Mouse (Mus musculus) 3T3-L1 (cell line): ENCODE data around the gene Rexo1.

Experiments
- DNase-seq: peaks from one replicate; pipeline ENCODE4 v3.0.0-alpha.2; 2015; ENCODE audit warnings: low read depth, low spot score

The Rexo1 gene

GRCm38 (mm10) chr10:80504724-80505123 lies 56.6 kb downstream of the Rexo1 start:
- no peak for DNase-seq

- DNase-seq = no peak
Measured at GRCm38 (mm10) chr10:80503599-80504220, 57.6 kb downstream of the Rexo1 start.

- no peak for DNase-seq
Measured at GRCm38 (mm10) chr10:80502819-80503314, 58.5 kb downstream of the Rexo1 start.

- no peak for DNase-seq
Measured at GRCm38 (mm10) chr10:80502291-80502690, 59.1 kb downstream of the Rexo1 start.

GRCm38 (mm10) chr10:80496421-80496820 lies 64.9 kb downstream of the Rexo1 start:
- no peak for DNase-seq

GRCm38 (mm10) chr10:80495901-80496300 lies 65.5 kb downstream of the Rexo1 start:
- no peak for DNase-seq

- no peak for DNase-seq
Measured at GRCm38 (mm10) chr10:80494732-80495131, 66.6 kb downstream of the Rexo1 start, which contains the start of gene Onecut3. Gene Onecut3 (plus strand): TSS chr10:80494835.
